Mouse (Mus musculus) erythroblast, embryonic 14.5 days (primary cell): ENCODE data around the gene Vangl2.

Experiments
- GATA1 ChIP-seq: IDR thresholded peaks from 2 replicates; pipeline ENCODE4 v1.6.1; 2012; ENCODE audit warnings: low read length, inconsistent platforms, mixed read lengths
- TAL1 ChIP-seq: IDR thresholded peaks from 3 replicates; pipeline ENCODE4 v1.6.1; 2012; ENCODE audit warnings: low read length, inconsistent platforms, mixed read lengths

- TF ChIP-seq TAL1 (no peak), GATA1 (no peak)
These were observed 44.1 kb downstream of the Vangl2 start for GRCm38 (mm10) chr1:171984121-171984520.
